Mouse (Mus musculus): ENCODE results near the gene Aldob. TPM values are rescaled to one million over a fixed set of nuclear protein-coding genes. Genes with fewer than 3 reads are reported as not detected.

Aldob gene
- polyA plus RNA-seq, 1 experiment from 2014 or later, result not detected

GRCm38 (mm10) chr4:49546026-49546425 lies 3.3 kb downstream of the Aldob start:
- no peak for ATAC-seq (ENCODE audit: insufficient read depth, low FRiP score, low TSS enrichment)
- Histone ChIP-seq H3K4me3 (ENCODE audit: low read depth, low read length) (no peak overlapping the region), H3K27ac (ENCODE audit: low read depth, low read length) (no peak overlapping the region), H3K9ac (ENCODE audit: low read length) (no peak overlapping the region), H3K4me2 (ENCODE audit: low read depth) (no peak overlapping the region), H3K36me3 (ENCODE audit: control insufficient read depth, insufficient read depth, low read length) (no peaks in the 10 kb centered on the region), H3K4me1 (ENCODE audit: control insufficient read depth, insufficient read depth, low read length) (no peaks in the 10 kb centered on the region), H3K9me3 (ENCODE audit: control insufficient read depth, low read length) (no peaks in the 10 kb centered on the region), H3K27me3 (ENCODE audit: control insufficient read depth, insufficient read depth, low read length) (no peaks in the 10 kb centered on the region)
- WGBS, result 90% methylated on average over 2 of the region's 2 CpGs
- DNase-seq (ENCODE audit: low spot score), result no peak

GRCm38 (mm10) chr4:49540966-49541365 lies 8.4 kb downstream of the Aldob start:
- H3K36me3 ChIP-seq (ENCODE audit: control insufficient read depth, insufficient read depth, low read length), result no peaks in the 10 kb centered on the region
- H3K4me1 ChIP-seq (ENCODE audit: control insufficient read depth, insufficient read depth, low read length), result no peaks in the 10 kb centered on the region
- H3K27ac ChIP-seq (ENCODE audit: low read depth, low read length), result no peak overlapping the region
- H3K9me3 ChIP-seq (ENCODE audit: control insufficient read depth, low read length), result no peaks in the 10 kb centered on the region
- ATAC-seq (ENCODE audit: insufficient read depth, low FRiP score, low TSS enrichment) (no peak), DNase-seq (ENCODE audit: low spot score) (no peak)
- H3K9ac ChIP-seq (ENCODE audit: low read length), result no peak overlapping the region
- WGBS, result 78% methylated on average over 3 of the region's 3 CpGs
- no peak overlapping the region for H3K4me2 ChIP-seq (ENCODE audit: low read depth)
- H3K4me3 ChIP-seq (ENCODE audit: low read depth, low read length), result no peak overlapping the region
- no peaks in the 10 kb centered on the region for H3K27me3 ChIP-seq (ENCODE audit: control insufficient read depth, insufficient read depth, low read length)

- DNase-seq (ENCODE audit: low spot score), result no peak
- H3K4me3 ChIP-seq (ENCODE audit: low read depth, low read length), result no peak overlapping the region
- no peaks in the 10 kb centered on the region for H3K4me1 ChIP-seq (ENCODE audit: control insufficient read depth, insufficient read depth, low read length)
- H3K9ac ChIP-seq (ENCODE audit: low read length), result no peak overlapping the region
- no peaks in the 10 kb centered on the region for H3K27me3 ChIP-seq (ENCODE audit: control insufficient read depth, insufficient read depth, low read length)
- no peaks in the 10 kb centered on the region for H3K36me3 ChIP-seq (ENCODE audit: control insufficient read depth, insufficient read depth, low read length)
- 80% methylated on average over 6 of the region's 6 CpGs for WGBS
- H3K4me2 ChIP-seq (ENCODE audit: low read depth), result no peak overlapping the region
- no peak overlapping the region for H3K27ac ChIP-seq (ENCODE audit: low read depth, low read length)
- ATAC-seq (ENCODE audit: insufficient read depth, low FRiP score, low TSS enrichment), result no peak
- no peaks in the 10 kb centered on the region for H3K9me3 ChIP-seq (ENCODE audit: control insufficient read depth, low read length)
Observed at GRCm38 (mm10) chr4:49539665-49540064, 9.7 kb downstream of the Aldob start.

DNA sequence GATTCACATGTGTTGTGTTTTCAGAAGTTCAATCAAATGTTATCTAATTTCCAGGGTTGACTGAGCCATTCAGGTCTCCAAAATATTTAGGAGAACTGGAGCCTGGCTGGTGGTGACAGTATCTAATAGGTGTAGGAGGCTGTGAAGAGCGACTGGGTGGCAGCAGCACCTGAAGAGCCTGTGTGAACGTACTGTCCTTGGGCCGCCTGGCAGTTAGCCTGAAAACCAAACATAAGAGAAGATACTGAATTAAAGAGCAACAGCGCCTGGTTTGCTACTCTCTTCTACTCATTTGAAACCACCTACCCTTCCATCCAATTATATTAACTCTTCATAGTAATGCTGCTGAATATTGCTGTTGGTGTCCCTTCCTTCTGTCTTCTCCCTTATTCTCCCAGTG lies 12.7 kb downstream of the Aldob start:
- H3K9me3 ChIP-seq (ENCODE audit: control insufficient read depth, low read length), result no peaks in the 10 kb centered on the region
- H3K9ac ChIP-seq (ENCODE audit: low read length), result no peak overlapping the region
- no peaks in the 10 kb centered on the region for H3K36me3 ChIP-seq (ENCODE audit: control insufficient read depth, insufficient read depth, low read length)
- WGBS, result 90% methylated on average over 4 of the region's 4 CpGs
- no peaks in the 10 kb centered on the region for H3K27me3 ChIP-seq (ENCODE audit: control insufficient read depth, insufficient read depth, low read length)
- no peaks in the 10 kb centered on the region for H3K4me1 ChIP-seq (ENCODE audit: control insufficient read depth, insufficient read depth, low read length)
- ATAC-seq (ENCODE audit: insufficient read depth, low FRiP score, low TSS enrichment), result no peak
- no peak overlapping the region for H3K27ac ChIP-seq (ENCODE audit: low read depth, low read length)
- no peak overlapping the region for H3K4me2 ChIP-seq (ENCODE audit: low read depth)
- no peak overlapping the region for H3K4me3 ChIP-seq (ENCODE audit: low read depth, low read length)
- no peak for DNase-seq (ENCODE audit: low spot score)

- 91% methylated on average over 4 of the region's 4 CpGs for WGBS
- no peak overlapping the region for H3K27ac ChIP-seq (ENCODE audit: low read depth, low read length)
- no peak overlapping the region for H3K4me3 ChIP-seq (ENCODE audit: low read depth, low read length)
- H3K4me1 ChIP-seq (ENCODE audit: control insufficient read depth, insufficient read depth, low read length), result no peaks in the 10 kb centered on the region
- no peaks in the 10 kb centered on the region for H3K9me3 ChIP-seq (ENCODE audit: control insufficient read depth, low read length)
- no peaks in the 10 kb centered on the region for H3K36me3 ChIP-seq (ENCODE audit: control insufficient read depth, insufficient read depth, low read length)
- no peaks in the 10 kb centered on the region for H3K27me3 ChIP-seq (ENCODE audit: control insufficient read depth, insufficient read depth, low read length)
- no peak overlapping the region for H3K4me2 ChIP-seq (ENCODE audit: low read depth)
- DNase-seq (ENCODE audit: low spot score) (no peak), ATAC-seq (ENCODE audit: insufficient read depth, low FRiP score, low TSS enrichment) (no peak)
- no peak overlapping the region for H3K9ac ChIP-seq (ENCODE audit: low read length)
Observed at GRCm38 (mm10) chr4:49535675-49536294, 13.6 kb downstream of the Aldob start.

DNA sequence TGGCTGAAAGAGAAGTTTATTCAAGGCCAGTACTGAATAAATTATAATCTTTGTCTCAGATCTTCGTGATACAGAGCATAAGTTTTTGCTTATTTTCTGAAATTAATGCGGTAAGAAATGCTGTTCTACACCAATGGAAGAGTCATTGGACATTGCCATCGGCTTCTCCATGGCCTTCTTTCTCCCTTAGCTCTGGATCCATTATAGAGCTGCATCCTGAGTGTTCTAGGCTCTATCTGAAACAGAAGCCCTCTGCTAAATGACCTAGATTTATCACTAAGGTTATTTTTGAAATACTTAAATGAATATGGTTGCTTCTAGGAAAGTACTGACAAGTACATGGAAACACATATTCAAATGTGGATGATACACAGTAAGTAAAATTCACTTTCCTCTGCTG lies 14.3 kb downstream of the Aldob start:
- no peak overlapping the region for H3K9ac ChIP-seq (ENCODE audit: low read length)
- H3K9me3 ChIP-seq (ENCODE audit: control insufficient read depth, low read length), result peaks cover 4% of the 10 kb centered on the region; the same call in 1 of the 2 replicates
- H3K4me2 ChIP-seq (ENCODE audit: low read depth), result no peak overlapping the region
- H3K4me1 ChIP-seq (ENCODE audit: control insufficient read depth, insufficient read depth, low read length), result no peaks in the 10 kb centered on the region
- H3K27ac ChIP-seq (ENCODE audit: low read depth, low read length), result no peak overlapping the region
- DNase-seq (ENCODE audit: low spot score) (no peak), ATAC-seq (ENCODE audit: insufficient read depth, low FRiP score, low TSS enrichment) (no peak)
- H3K36me3 ChIP-seq (ENCODE audit: control insufficient read depth, insufficient read depth, low read length), result peaks cover 5% of the 10 kb centered on the region
- no peaks in the 10 kb centered on the region for H3K27me3 ChIP-seq (ENCODE audit: control insufficient read depth, insufficient read depth, low read length)
- H3K4me3 ChIP-seq (ENCODE audit: low read depth, low read length), result no peak overlapping the region
- 82% methylated on average over 3 of the region's 3 CpGs for WGBS

DNA sequence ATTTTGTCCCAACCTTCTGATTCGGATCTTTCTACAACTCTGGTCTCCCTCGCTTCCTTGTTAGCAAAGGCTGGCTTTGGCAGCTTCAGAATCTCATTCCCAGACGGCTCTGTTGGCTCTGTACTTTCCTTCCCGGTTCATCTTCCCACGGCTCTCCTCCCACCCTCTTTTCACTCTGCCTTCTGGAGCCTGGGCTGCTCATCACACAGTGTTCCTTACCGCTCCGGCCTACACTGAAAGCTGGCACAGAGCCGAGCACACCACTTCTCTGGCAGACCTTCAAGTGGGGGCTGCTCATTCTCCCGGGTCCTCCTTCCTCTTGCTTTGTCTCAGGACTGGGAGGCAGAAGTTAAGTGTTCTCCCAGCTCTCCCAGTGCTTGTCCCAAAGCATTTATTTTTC lies 26.8 kb downstream of the Aldob start:
- no peak overlapping the region for H3K9ac ChIP-seq (ENCODE audit: low read length)
- no peak overlapping the region for H3K4me3 ChIP-seq (ENCODE audit: low read depth, low read length)
- no peak overlapping the region for H3K27ac ChIP-seq (ENCODE audit: low read depth, low read length)
- H3K4me2 ChIP-seq (ENCODE audit: low read depth), result no peak overlapping the region
- peaks cover 3% of the 10 kb centered on the region; the same call in 1 of the 2 replicates for H3K4me1 ChIP-seq (ENCODE audit: control insufficient read depth, insufficient read depth, low read length)
- H3K36me3 ChIP-seq (ENCODE audit: control insufficient read depth, insufficient read depth, low read length), result 0 out of 2 replicates have a peak, but pooled peaks cover 2% of the 10 kb centered on the region
- ATAC-seq (ENCODE audit: insufficient read depth, low FRiP score, low TSS enrichment) (no peak), DNase-seq (ENCODE audit: low spot score) (no peak)
- 93% methylated on average over 9 of the region's 9 CpGs for WGBS
- no peaks in the 10 kb centered on the region for H3K27me3 ChIP-seq (ENCODE audit: control insufficient read depth, insufficient read depth, low read length)
- no peaks in the 10 kb centered on the region for H3K9me3 ChIP-seq (ENCODE audit: control insufficient read depth, low read length)

GRCm38 (mm10) chr4:49521346-49521745 lies 28.0 kb downstream of the Aldob start:
- H3K27ac ChIP-seq (ENCODE audit: low read depth, low read length), result no peak overlapping the region
- ATAC-seq (ENCODE audit: insufficient read depth, low FRiP score, low TSS enrichment) (no peak; the same call in 1 of the 2 replicates), DNase-seq (ENCODE audit: low spot score) (no peak)
- H3K4me2 ChIP-seq (ENCODE audit: low read depth), result peak overlapping the region; percentile 56
- no peaks in the 10 kb centered on the region for H3K9me3 ChIP-seq (ENCODE audit: control insufficient read depth, low read length)
- no peaks in the 10 kb centered on the region for H3K27me3 ChIP-seq (ENCODE audit: control insufficient read depth, insufficient read depth, low read length)
- peak overlapping the region; percentile 67 for H3K9ac ChIP-seq (ENCODE audit: low read length)
- 0 out of 2 replicates have a peak, but pooled peaks cover 2% of the 10 kb centered on the region for H3K36me3 ChIP-seq (ENCODE audit: control insufficient read depth, insufficient read depth, low read length)
- under 1% methylated on average over 17 of the region's 17 CpGs for WGBS
- H3K4me3 ChIP-seq (ENCODE audit: low read depth, low read length), result peak overlapping the region; percentile 44
- H3K4me1 ChIP-seq (ENCODE audit: control insufficient read depth, insufficient read depth, low read length), result peaks cover 3% of the 10 kb centered on the region; the same call in 1 of the 2 replicates

GRCm38 (mm10) chr4:49520572-49521340 lies 28.6 kb downstream of the Aldob start, which contains the start of the genes Mrpl50 and Zfp189:
Mrpl50 (minus strand) TSS chr4:49521093.
Zfp189 (plus strand) TSS chr4:49521176.
- peak within 1 kb of the TSS; percentile 44 for H3K4me3 ChIP-seq (ENCODE audit: low read depth, low read length)
- ATAC-seq (ENCODE audit: insufficient read depth, low FRiP score, low TSS enrichment) (peak; percentile 99), DNase-seq (ENCODE audit: low spot score) (peak; percentile 93)
- H3K4me2 ChIP-seq (ENCODE audit: low read depth), result peak within 1 kb of the TSS; percentile 56
- WGBS, result under 1% methylated on average over 41 of the region's 41 CpGs
- H3K4me1 ChIP-seq (ENCODE audit: control insufficient read depth, insufficient read depth, low read length), result peaks cover 3% of the 10 kb centered on the region; the same call in 1 of the 2 replicates
- 0 out of 2 replicates have a peak, but pooled peaks cover 2% of the 10 kb centered on the region for H3K36me3 ChIP-seq (ENCODE audit: control insufficient read depth, insufficient read depth, low read length)
- no peaks in the 10 kb centered on the region for H3K9me3 ChIP-seq (ENCODE audit: control insufficient read depth, low read length)
- H3K9ac ChIP-seq (ENCODE audit: low read length), result peak within 1 kb of the TSS; percentile 67
- H3K27ac ChIP-seq (ENCODE audit: low read depth, low read length), result no peak within 1 kb of the TSS
- no peaks in the 10 kb centered on the region for H3K27me3 ChIP-seq (ENCODE audit: control insufficient read depth, insufficient read depth, low read length)
